Mouse (Mus musculus): ENCODE data around the gene Olfr127.

DNA sequence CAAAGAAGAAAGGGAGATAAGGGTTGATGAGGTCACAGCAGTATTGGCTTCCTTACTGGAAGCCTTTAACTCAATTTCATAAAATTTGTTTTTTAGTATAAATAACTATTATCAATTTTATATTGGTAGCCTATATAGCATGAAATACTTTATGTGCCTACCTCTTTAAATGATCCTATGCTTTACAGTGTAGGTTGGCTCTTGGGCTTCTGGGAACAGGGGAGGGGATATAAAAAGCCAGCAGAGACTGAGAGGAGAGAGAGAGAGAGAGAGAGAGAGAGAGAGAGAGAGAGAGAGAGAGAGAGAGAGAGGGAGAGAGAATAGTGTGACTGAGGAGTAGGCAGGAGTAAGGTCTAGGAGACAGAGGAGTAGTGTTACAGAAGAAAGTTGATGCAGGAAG is 20.0 kb downstream of the Olfr127 start, which contains the start of gene Olfr128:
- TF ChIP-seq CTCF (IDR thresholded peaks at IDR 0.05 in 2 of 3, conservative IDR thresholded peaks at IDR 0.05 in 1 of 3; ENCODE audit: control insufficient read depth in 1 of 3, insufficient read depth in 1 of 3, low read depth in 2 of 3, low read length in 3 of 3, poor library complexity in 1 of 3, severe bottlenecking in 1 of 3) = no peak
- no peak for TF ChIP-seq POLR2A (IDR thresholded peaks at IDR 0.05; ENCODE audit: control insufficient read depth in 1 of 2, insufficient read depth in 1 of 2, low read depth in 1 of 2, low read length in 2 of 2, poor library complexity in 1 of 2)

Measured in MEL (cell line).